Mouse (Mus musculus) liver, embryonic 14.5 days (tissue): ENCODE measurements around the gene H2-Q10.
"Not testable (repeated sequence)": the region's sequence is repeated elsewhere in the genome, so short reads cannot be mapped to it uniquely, and the experiment has no call there.

Experiments
- CTCF ChIP-seq: IDR thresholded peaks from 2 replicates; pipeline ENCODE4 v1.5.1; 2016; ENCODE audit warnings: antibody characterized with exemption, low read depth, control low read depth
- EP300 ChIP-seq: IDR thresholded peaks from 2 replicates; pipeline ENCODE4 v1.6.1; 2016; ENCODE audit warnings: antibody characterized with exemption, low read depth

- TF ChIP-seq CTCF, EP300: not testable (repeated sequence)
These were observed 48.6 kb upstream of the H2-Q10 start for GRCm38 (mm10) chr17:35421331-35421730.
